Mouse (Mus musculus): ENCODE measurements around the gene Npy2r. TPM values are rescaled to one million over a fixed set of nuclear protein-coding genes. Genes with fewer than 3 reads are reported as not detected.

Gene Npy2r
- 0.22 and 0.40 TPM in 2 replicates for polyA plus RNA-seq (2014; fragmentation: Nextera tagmentation; extraction: Ambion mirVana)

DNA sequence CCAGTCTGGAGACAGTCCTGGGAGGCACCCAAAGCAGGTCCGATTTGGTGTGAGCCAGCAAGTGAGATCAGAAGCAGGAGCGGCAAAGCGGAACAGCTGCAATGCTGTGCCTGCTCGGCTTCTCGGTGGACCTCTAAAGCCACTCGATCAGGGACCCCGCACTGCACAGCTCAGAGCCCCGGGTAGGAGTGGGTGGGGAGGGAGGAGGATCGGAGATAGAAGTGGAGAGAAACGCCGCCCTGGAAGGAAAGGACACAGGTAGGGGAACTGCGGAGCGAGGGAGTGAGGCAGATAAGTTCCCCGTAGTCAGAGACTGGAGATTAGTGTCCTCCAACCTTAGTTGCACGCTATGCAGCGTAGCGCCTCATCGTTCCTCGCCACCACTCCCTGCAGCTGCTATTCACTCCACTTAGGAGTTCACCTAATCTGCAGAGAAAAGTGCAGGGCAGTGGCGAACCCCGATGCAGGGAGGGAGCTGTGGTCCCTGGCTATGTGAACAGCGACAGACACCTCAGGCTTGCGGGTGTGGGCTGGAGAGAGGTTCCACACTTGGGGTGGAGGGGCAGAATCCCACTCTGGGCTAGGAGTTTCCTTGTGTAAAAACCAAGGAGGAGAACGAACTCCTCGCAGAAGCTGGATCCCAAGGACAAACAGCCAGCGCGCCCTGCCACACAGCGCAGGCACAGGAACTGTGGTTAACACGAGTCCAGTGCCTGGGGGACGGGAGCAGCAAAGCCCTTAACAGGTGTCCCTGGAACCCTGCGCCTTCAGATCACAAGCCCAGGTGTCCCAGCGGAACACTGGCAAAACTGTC lies at the start of gene Npy2r:
Npy2r (minus strand) TSS at position 177 of the 814 bp plus-strand sequence.
- 0% methylated on average over 32 of the region's 32 CpGs for WGBS
- H3K9ac ChIP-seq (ENCODE audit: low read depth, low read length): peak within 1 kb of the TSS; percentile 46
- no peak within 1 kb of the TSS for H3K27ac ChIP-seq (ENCODE audit: low read depth, low read length)
- H3K4me1 ChIP-seq (replicated peaks; ENCODE audit: control insufficient read depth, insufficient read depth, low read length): no peaks in the 10 kb centered on the region
- DNase-seq (ENCODE audit: low spot score) (peak; percentile 60), ATAC-seq (ENCODE audit: low FRiP score) (peak; percentile 65)
- H3K27me3 ChIP-seq (ENCODE audit: control insufficient read depth, insufficient read depth, low read length): no peaks in the 10 kb centered on the region
- H3K9me3 ChIP-seq (ENCODE audit: control insufficient read depth, low read length): no peaks in the 10 kb centered on the region
- no peaks in the 10 kb centered on the region for H3K36me3 ChIP-seq (ENCODE audit: control insufficient read depth, insufficient read depth, low read length)
- H3K4me3 ChIP-seq (ENCODE audit: low read depth, low read length): peak within 1 kb of the TSS; percentile 39
- peak within 1 kb of the TSS; percentile 76 for H3K4me2 ChIP-seq (replicated peaks; ENCODE audit: low read depth, low read length)

DNA sequence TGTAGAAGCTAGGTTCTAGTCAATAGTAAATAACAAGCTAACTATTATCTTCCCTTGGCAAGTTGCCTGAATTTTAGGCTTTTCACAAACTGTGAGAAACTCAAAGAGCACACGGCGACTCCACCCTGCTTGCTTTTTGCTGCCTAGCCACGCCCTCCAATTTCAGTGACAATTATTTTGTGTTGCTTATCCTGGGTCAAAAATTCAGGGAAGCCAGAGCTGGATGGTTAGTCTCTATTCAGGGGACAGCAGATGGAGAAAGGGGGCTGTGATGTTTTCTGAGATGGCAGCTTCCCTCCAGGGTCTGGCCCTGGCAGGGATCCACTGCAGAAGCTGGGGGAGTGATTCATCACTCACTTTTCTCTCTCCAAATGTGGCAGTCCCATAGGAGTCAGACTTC lies 9.9 kb upstream of the Npy2r start:
- no peaks in the 10 kb centered on the region for H3K9me3 ChIP-seq (ENCODE audit: control insufficient read depth, low read length)
- WGBS: 76% methylated on average over 3 of the region's 3 CpGs
- H3K9ac ChIP-seq (ENCODE audit: low read depth, low read length): no peak overlapping the region
- no peak overlapping the region for H3K4me3 ChIP-seq (ENCODE audit: low read depth, low read length)
- ATAC-seq (ENCODE audit: low FRiP score): no peak
- no peaks in the 10 kb centered on the region for H3K36me3 ChIP-seq (ENCODE audit: control insufficient read depth, insufficient read depth, low read length)
- H3K27me3 ChIP-seq (ENCODE audit: control insufficient read depth, insufficient read depth, low read length): no peaks in the 10 kb centered on the region
- no peak overlapping the region for H3K27ac ChIP-seq (ENCODE audit: low read depth, low read length)
- no peak for DNase-seq (ENCODE audit: low spot score)
- H3K4me1 ChIP-seq (replicated peaks; ENCODE audit: control insufficient read depth, insufficient read depth, low read length): no peaks in the 10 kb centered on the region
- no peak overlapping the region for H3K4me2 ChIP-seq (replicated peaks; ENCODE audit: low read depth, low read length)

DNA sequence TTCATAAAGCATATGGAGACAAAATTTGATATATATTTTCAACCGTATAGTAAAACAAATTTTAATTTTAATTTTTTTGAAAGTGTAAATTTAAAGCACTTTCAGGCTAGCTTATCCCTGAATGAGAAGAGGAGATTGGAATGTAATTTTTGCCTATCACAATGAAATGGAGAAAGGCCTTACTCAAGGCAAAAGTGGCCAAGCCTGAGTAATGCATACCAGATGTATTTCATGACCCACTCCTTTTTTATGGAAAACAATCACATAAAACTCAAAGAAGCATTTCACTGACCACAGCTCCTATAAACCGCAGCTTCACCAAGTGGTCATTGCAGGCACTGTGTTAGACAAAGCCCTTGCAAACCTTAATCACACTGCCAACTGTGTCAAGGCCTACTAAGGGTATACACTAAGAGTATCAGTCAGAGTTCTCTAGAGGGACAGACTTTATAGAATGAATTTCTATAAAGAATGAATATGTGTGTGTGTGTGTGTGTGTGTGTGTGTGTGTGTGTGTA lies 8.5 kb upstream of the Npy2r start:
- no peak overlapping the region for H3K27ac ChIP-seq (ENCODE audit: low read depth, low read length)
- no peak overlapping the region for H3K9ac ChIP-seq (ENCODE audit: low read depth, low read length)
- WGBS: 82% methylated on average over 2 of the region's 2 CpGs
- no peak overlapping the region for H3K4me3 ChIP-seq (ENCODE audit: low read depth, low read length)
- no peaks in the 10 kb centered on the region for H3K9me3 ChIP-seq (ENCODE audit: control insufficient read depth, low read length)
- no peak for ATAC-seq (ENCODE audit: low FRiP score)
- no peak for DNase-seq (ENCODE audit: low spot score)
- H3K4me1 ChIP-seq (replicated peaks; ENCODE audit: control insufficient read depth, insufficient read depth, low read length): no peaks in the 10 kb centered on the region
- H3K36me3 ChIP-seq (ENCODE audit: control insufficient read depth, insufficient read depth, low read length): no peaks in the 10 kb centered on the region
- H3K27me3 ChIP-seq (ENCODE audit: control insufficient read depth, insufficient read depth, low read length): no peaks in the 10 kb centered on the region
- no peak overlapping the region for H3K4me2 ChIP-seq (replicated peaks; ENCODE audit: low read depth, low read length)

DNA sequence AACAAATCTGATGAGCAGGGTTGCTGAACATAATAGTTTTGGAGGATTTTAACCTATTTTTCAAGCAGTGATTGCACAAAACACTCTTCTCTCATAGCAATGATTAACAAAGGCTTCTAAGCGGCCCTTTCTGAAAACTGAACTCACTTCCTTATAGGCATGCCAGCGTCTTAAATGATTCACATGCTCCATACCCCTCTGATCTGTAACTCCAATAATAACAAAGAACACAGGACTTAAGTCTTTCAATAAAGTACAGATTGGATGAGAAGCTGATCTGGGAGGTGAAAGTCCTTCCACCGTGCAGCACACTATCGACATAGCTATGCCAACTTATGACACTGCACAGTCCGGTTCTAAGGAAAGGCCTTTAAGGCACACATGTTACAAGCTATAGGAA lies 2.0 kb upstream of the Npy2r start:
- Histone ChIP-seq H3K9ac (ENCODE audit: low read depth, low read length) (no peak overlapping the region), H3K4me1 (replicated peaks; ENCODE audit: control insufficient read depth, insufficient read depth, low read length) (no peaks in the 10 kb centered on the region), H3K4me2 (replicated peaks; ENCODE audit: low read depth, low read length) (no peak overlapping the region), H3K9me3 (ENCODE audit: control insufficient read depth, low read length) (no peaks in the 10 kb centered on the region), H3K36me3 (ENCODE audit: control insufficient read depth, insufficient read depth, low read length) (no peaks in the 10 kb centered on the region), H3K27ac (ENCODE audit: low read depth, low read length) (no peak overlapping the region), H3K4me3 (ENCODE audit: low read depth, low read length) (no peak overlapping the region), H3K27me3 (ENCODE audit: control insufficient read depth, insufficient read depth, low read length) (no peaks in the 10 kb centered on the region)
- ATAC-seq (ENCODE audit: low FRiP score) (no peak), DNase-seq (ENCODE audit: low spot score) (no peak)
- 93% methylated on average over 5 of the region's 5 CpGs for WGBS

DNA sequence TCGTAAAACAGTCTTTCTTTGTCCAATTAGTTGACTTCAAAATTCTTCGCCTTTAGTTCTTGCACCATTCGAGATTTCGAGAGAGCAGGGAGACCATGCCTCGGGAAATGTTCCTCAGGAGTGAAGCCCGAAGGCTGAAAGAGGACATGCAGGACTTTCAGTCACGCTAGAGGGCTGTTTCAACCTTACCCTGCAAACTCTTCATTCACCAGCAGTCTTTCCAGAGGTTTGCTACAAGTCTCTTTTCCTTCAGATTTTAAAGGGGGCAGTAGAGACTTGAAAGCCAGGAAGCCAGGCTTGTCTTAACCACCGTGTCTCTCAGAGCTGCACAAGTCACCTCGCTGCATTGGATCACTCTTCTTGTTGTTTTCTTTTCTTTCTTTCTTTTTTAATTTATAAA lies 869 bp upstream of the Npy2r start:
- no peaks in the 10 kb centered on the region for H3K9me3 ChIP-seq (ENCODE audit: control insufficient read depth, low read length)
- H3K9ac ChIP-seq (ENCODE audit: low read depth, low read length): no peak overlapping the region
- ATAC-seq (ENCODE audit: low FRiP score) (no peak; the same call in 1 of the 2 replicates), DNase-seq (ENCODE audit: low spot score) (peak; percentile 54)
- H3K36me3 ChIP-seq (ENCODE audit: control insufficient read depth, insufficient read depth, low read length): no peaks in the 10 kb centered on the region
- peak overlapping the region; percentile 76 for H3K4me2 ChIP-seq (replicated peaks; ENCODE audit: low read depth, low read length)
- 4% methylated on average over 9 of the region's 9 CpGs for WGBS
- no peaks in the 10 kb centered on the region for H3K27me3 ChIP-seq (ENCODE audit: control insufficient read depth, insufficient read depth, low read length)
- H3K4me1 ChIP-seq (replicated peaks; ENCODE audit: control insufficient read depth, insufficient read depth, low read length): no peaks in the 10 kb centered on the region
- H3K4me3 ChIP-seq (ENCODE audit: low read depth, low read length): peak overlapping the region; percentile 39
- H3K27ac ChIP-seq (ENCODE audit: low read depth, low read length): no peak overlapping the region

DNA sequence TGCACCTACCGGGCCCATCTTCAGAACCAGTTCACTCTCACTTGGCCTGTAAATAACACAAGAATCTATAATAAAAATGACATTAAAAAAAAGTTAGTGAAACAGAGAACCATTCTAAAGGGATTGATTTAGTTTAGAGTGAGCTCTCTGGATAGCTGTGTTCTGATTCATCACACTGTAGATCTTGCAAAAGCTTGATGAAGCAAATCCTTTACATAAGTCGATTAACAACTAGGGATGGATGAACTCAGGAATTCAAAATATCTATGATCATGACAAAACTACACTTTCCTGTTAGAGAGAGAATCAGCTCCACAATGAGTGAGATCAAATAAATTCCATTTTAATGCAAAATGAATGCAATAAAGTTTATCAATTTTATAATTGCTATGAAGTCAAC lies 6.4 kb downstream of the Npy2r start:
- ATAC-seq (ENCODE audit: low FRiP score): no peak
- no peaks in the 10 kb centered on the region for H3K4me1 ChIP-seq (replicated peaks; ENCODE audit: control insufficient read depth, insufficient read depth, low read length)
- DNase-seq (ENCODE audit: low spot score): no peak
- H3K4me3 ChIP-seq (ENCODE audit: low read depth, low read length): no peak overlapping the region
- WGBS: 90% methylated on average over 2 of the region's 2 CpGs
- no peak overlapping the region for H3K27ac ChIP-seq (ENCODE audit: low read depth, low read length)
- no peaks in the 10 kb centered on the region for H3K27me3 ChIP-seq (ENCODE audit: control insufficient read depth, insufficient read depth, low read length)
- no peak overlapping the region for H3K9ac ChIP-seq (ENCODE audit: low read depth, low read length)
- H3K9me3 ChIP-seq (ENCODE audit: control insufficient read depth, low read length): no peaks in the 10 kb centered on the region
- no peaks in the 10 kb centered on the region for H3K36me3 ChIP-seq (ENCODE audit: control insufficient read depth, insufficient read depth, low read length)
- H3K4me2 ChIP-seq (replicated peaks; ENCODE audit: low read depth, low read length): no peak overlapping the region

DNA sequence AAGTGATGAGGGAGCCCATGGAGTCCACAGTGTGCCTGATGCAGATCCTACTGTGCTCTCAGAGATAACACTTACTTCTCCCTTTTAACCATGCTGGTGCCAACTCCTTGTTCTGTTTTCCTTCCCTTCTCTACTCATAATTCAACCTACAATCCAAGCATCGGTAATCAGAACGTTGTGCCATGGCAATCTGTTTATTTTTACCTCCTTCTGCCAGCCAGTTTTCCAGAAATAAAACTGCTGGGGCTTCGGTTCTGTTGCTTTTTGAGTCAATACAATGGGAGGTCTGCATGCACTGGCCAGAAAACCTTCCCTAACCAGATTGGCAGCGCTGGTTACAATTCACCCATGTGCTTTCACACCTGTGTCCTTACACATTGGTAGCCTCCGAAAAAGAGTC lies 7.9 kb downstream of the Npy2r start:
- Histone ChIP-seq H3K9ac (ENCODE audit: low read depth, low read length) (no peak overlapping the region), H3K4me1 (replicated peaks; ENCODE audit: control insufficient read depth, insufficient read depth, low read length) (no peaks in the 10 kb centered on the region), H3K4me2 (replicated peaks; ENCODE audit: low read depth, low read length) (no peak overlapping the region), H3K27me3 (ENCODE audit: control insufficient read depth, insufficient read depth, low read length) (no peaks in the 10 kb centered on the region), H3K4me3 (ENCODE audit: low read depth, low read length) (no peak overlapping the region), H3K9me3 (ENCODE audit: control insufficient read depth, low read length) (no peaks in the 10 kb centered on the region), H3K36me3 (ENCODE audit: control insufficient read depth, insufficient read depth, low read length) (no peaks in the 10 kb centered on the region), H3K27ac (ENCODE audit: low read depth, low read length) (no peak overlapping the region)
- ATAC-seq (ENCODE audit: low FRiP score): no peak
- DNase-seq (ENCODE audit: low spot score): no peak
- WGBS: 81% methylated on average over 5 of the region's 5 CpGs

DNA sequence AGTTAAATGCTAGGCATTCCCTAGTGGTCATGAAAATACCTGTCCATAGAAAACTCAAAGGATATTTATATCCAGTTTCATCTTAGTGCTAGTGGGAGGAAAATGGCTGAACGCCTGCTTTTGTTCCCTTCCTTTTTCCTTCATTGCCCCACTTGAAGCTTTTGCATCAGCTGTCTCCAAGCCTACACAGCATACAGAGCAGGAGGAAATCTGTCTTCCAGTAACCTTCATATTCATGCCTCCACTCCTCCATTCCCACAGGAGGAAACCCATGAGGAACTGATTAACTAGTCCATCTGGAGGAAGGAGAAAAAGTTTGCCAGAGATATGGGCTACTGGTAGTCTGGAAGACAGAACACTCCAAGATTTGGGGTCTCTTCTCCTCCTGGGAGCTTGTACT lies 23.1 kb downstream of the Npy2r start:
- Histone ChIP-seq H3K36me3 (ENCODE audit: control insufficient read depth, insufficient read depth, low read length) (no peaks in the 10 kb centered on the region), H3K4me3 (ENCODE audit: low read depth, low read length) (no peak overlapping the region), H3K4me2 (replicated peaks; ENCODE audit: low read depth, low read length) (no peak overlapping the region), H3K4me1 (replicated peaks; ENCODE audit: control insufficient read depth, insufficient read depth, low read length) (no peaks in the 10 kb centered on the region), H3K9me3 (ENCODE audit: control insufficient read depth, low read length) (no peaks in the 10 kb centered on the region), H3K27ac (ENCODE audit: low read depth, low read length) (no peak overlapping the region), H3K9ac (ENCODE audit: low read depth, low read length) (no peak overlapping the region), H3K27me3 (ENCODE audit: control insufficient read depth, insufficient read depth, low read length) (no peaks in the 10 kb centered on the region)
- no peak for ATAC-seq (ENCODE audit: low FRiP score)
- DNase-seq (ENCODE audit: low spot score): no peak
- WGBS: 77% methylated on average over 1 of the region's 1 CpGs

DNA sequence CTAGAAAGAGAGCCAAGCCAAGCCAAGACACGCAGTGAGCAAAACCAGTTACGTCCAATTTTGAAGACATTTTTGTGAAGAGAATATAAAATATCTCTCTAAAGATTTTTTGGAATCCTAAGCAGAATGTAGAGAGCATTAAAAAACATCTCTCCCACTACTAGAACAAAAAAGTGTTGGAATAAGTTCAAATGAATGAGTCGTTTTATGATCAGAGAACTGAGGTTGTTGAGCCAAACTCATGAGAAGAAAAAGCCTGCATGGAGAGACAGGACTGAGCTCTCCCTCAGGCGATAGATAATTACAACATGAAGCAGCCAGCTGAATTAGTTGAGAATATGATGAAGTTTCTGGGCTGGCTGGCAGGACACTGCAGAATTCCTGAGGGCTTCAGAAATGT lies 49.9 kb downstream of the Npy2r start:
- no peaks in the 10 kb centered on the region for H3K27me3 ChIP-seq (ENCODE audit: control insufficient read depth, insufficient read depth, low read length)
- no peak overlapping the region for H3K4me2 ChIP-seq (replicated peaks; ENCODE audit: low read depth, low read length)
- WGBS: 91% methylated on average over 4 of the region's 4 CpGs

More for the DNA sequence above, 49.9 kb downstream of the Npy2r start:
- DNase-seq (ENCODE audit: low spot score) (no peak), ATAC-seq (ENCODE audit: low FRiP score) (no peak)
- no peak overlapping the region for H3K9ac ChIP-seq (ENCODE audit: low read depth, low read length)
- no peak overlapping the region for H3K4me3 ChIP-seq (ENCODE audit: low read depth, low read length)
- no peak overlapping the region for H3K27ac ChIP-seq (ENCODE audit: low read depth, low read length)
- no peaks in the 10 kb centered on the region for H3K36me3 ChIP-seq (ENCODE audit: control insufficient read depth, insufficient read depth, low read length)
- no peaks in the 10 kb centered on the region for H3K4me1 ChIP-seq (replicated peaks; ENCODE audit: control insufficient read depth, insufficient read depth, low read length)
- H3K9me3 ChIP-seq (ENCODE audit: control insufficient read depth, low read length): no peaks in the 10 kb centered on the region

Measured in hindbrain, embryonic 11.5 days (tissue).